In genomic region chr10:127377700-127378099, GRCm38 (mm10) we compare ENCODE assay signal across 30 mouse cellular contexts. TPM values are rescaled to one million over a fixed set of nuclear protein-coding genes. Genes with fewer than 3 reads are reported as not detected.
A peak's percentile ranks its signal among the peaks of the same experiment; 100 is the strongest.
DNase-seq lines count a peak whose midpoint lies in the region; ATAC-seq and TF ChIP-seq lines count a peak whose summit lies in the region.
"Had no signal": no experiment of that assay in that cellular context is flagged by ENCODE, and none has a peak within 500 bp of the region (broad histone marks: within the 10 kb centered on the region; RNA-seq: fewer than 3 reads in every experiment).

No protein-coding gene starts in this region.

- no peak overlapping the region for H3K9ac ChIP-seq in liver, embryonic 12.5 days
- H3K9ac ChIP-seq in liver, embryonic 13.5 days = no peak overlapping the region
- H3K9ac ChIP-seq in liver, postnatal 0 days (replicated peaks) = no peak overlapping the region
- no peak overlapping the region for H3K9ac ChIP-seq in stomach, embryonic 16.5 days (ENCODE audit: low read length)
- H3K9ac ChIP-seq: forebrain, embryonic 15.5 days; heart, embryonic 13.5 days; hindbrain, embryonic 14.5 days had no signal

- TF ChIP-seq EP300 in liver, postnatal 0 days (IDR thresholded peaks at IDR 0.05; ENCODE audit: low read depth) = no peak

- H3K9me3 ChIP-seq in liver, embryonic 12.5 days (replicated peaks) = no peaks in the 10 kb centered on the region
- no peaks in the 10 kb centered on the region for H3K9me3 ChIP-seq in liver, embryonic 13.5 days (replicated peaks)
- H3K9me3 ChIP-seq in liver, postnatal 0 days (ENCODE audit: low read length) = no peaks in the 10 kb centered on the region
- no peaks in the 10 kb centered on the region for H3K9me3 ChIP-seq in stomach, embryonic 16.5 days (replicated peaks; ENCODE audit: control insufficient read depth, low read length)
- H3K9me3 ChIP-seq: forebrain, embryonic 10.5 days; forebrain, embryonic 15.5 days had no signal

- 32% methylated on average over 3 of the region's 3 CpGs for WGBS in liver, embryonic 12.5 days (ENCODE audit: insufficient replicate concordance)
- WGBS in liver, embryonic 13.5 days (ENCODE audit: insufficient replicate concordance) = 48% methylated on average over 3 of the region's 3 CpGs
- WGBS in liver, postnatal 0 days (ENCODE audit: insufficient replicate concordance) = 40% methylated on average over 3 of the region's 3 CpGs
- 55% methylated on average over 3 of the region's 3 CpGs for WGBS in stomach, embryonic 16.5 days

- no peak for ATAC-seq in liver, embryonic 12.5 days
- no peak for ATAC-seq in liver, embryonic 13.5 days (ENCODE audit: low read depth)
- no peak for ATAC-seq in liver, postnatal 0 days
- ATAC-seq in stomach, embryonic 16.5 days (ENCODE audit: insufficient read depth, low FRiP score) = peak; percentile 27; the same call in 1 of the 2 replicates
- ATAC-seq: CD4-positive, CD25-positive, alpha-beta regulatory T cell, adult 4 months; forebrain, embryonic 15.5 days had no signal

- peaks cover 19% of the 10 kb centered on the region for H3K4me1 ChIP-seq in liver, embryonic 12.5 days
- H3K4me1 ChIP-seq in liver, embryonic 13.5 days (replicated peaks) = peaks cover 18% of the 10 kb centered on the region
- 0 out of 2 replicates have a peak, but pooled peaks cover 10% of the 10 kb centered on the region for H3K4me1 ChIP-seq in liver, postnatal 0 days (ENCODE audit: insufficient read depth)
- peaks cover 7% of the 10 kb centered on the region; the same call in 1 of the 2 replicates for H3K4me1 ChIP-seq in stomach, embryonic 16.5 days (ENCODE audit: control insufficient read depth, insufficient read depth, low read length)

- no peaks in the 10 kb centered on the region for H3K36me3 ChIP-seq in liver, embryonic 12.5 days
- H3K36me3 ChIP-seq in liver, embryonic 13.5 days = no peaks in the 10 kb centered on the region
- H3K36me3 ChIP-seq in liver, postnatal 0 days (replicated peaks; ENCODE audit: insufficient read depth, low read length) = no peaks in the 10 kb centered on the region
- H3K36me3 ChIP-seq in stomach, embryonic 16.5 days (ENCODE audit: control insufficient read depth, insufficient read depth, low read length) = no peaks in the 10 kb centered on the region
- H3K36me3 ChIP-seq: forebrain, embryonic 10.5 days; forebrain, embryonic 15.5 days; heart, embryonic 13.5 days had no signal

- H3K27me3 ChIP-seq in liver, embryonic 12.5 days (replicated peaks) = no peaks in the 10 kb centered on the region
- no peaks in the 10 kb centered on the region for H3K27me3 ChIP-seq in liver, embryonic 13.5 days
- no peaks in the 10 kb centered on the region for H3K27me3 ChIP-seq in liver, postnatal 0 days (ENCODE audit: insufficient read depth, low read length)
- no peaks in the 10 kb centered on the region for H3K27me3 ChIP-seq in stomach, embryonic 16.5 days (ENCODE audit: control insufficient read depth, insufficient read depth, low read length)
- H3K27me3 ChIP-seq: forebrain, embryonic 15.5 days; heart, embryonic 13.5 days had no signal

- H3K4me2 ChIP-seq in liver, embryonic 12.5 days = 0 out of 2 replicates have a peak overlapping the region, but pooled peaks have one; percentile 10
- no peak overlapping the region for H3K4me2 ChIP-seq in liver, embryonic 13.5 days
- 0 out of 2 replicates have a peak overlapping the region, but pooled peaks have one; percentile 26 for H3K4me2 ChIP-seq in liver, postnatal 0 days (ENCODE audit: low read depth, low read length)
- H3K4me2 ChIP-seq in stomach, embryonic 16.5 days (ENCODE audit: low read depth, low read length) = no peak overlapping the region
- H3K4me2 ChIP-seq: forebrain, embryonic 15.5 days; heart, embryonic 13.5 days; hindbrain, embryonic 14.5 days had no signal

- TF ChIP-seq CTCF in liver, postnatal 0 days (IDR thresholded peaks at IDR 0.05; ENCODE audit: low read depth) = no peak

- H3K4me3 ChIP-seq in liver, embryonic 12.5 days = no peak overlapping the region
- H3K4me3 ChIP-seq in liver, embryonic 13.5 days (replicated peaks) = no peak overlapping the region
- H3K4me3 ChIP-seq in liver, postnatal 0 days (ENCODE audit: low read depth, low read length) = no peak overlapping the region
- H3K4me3 ChIP-seq in stomach, embryonic 16.5 days (replicated peaks; ENCODE audit: low read length) = no peak overlapping the region
- H3K4me3 ChIP-seq: forebrain, embryonic 10.5 days; forebrain, embryonic 15.5 days; heart, embryonic 13.5 days had no signal

- peak overlapping the region; percentile 68 for H3K27ac ChIP-seq in liver, embryonic 12.5 days
- peak overlapping the region; percentile 55 for H3K27ac ChIP-seq in liver, embryonic 13.5 days
- peak overlapping the region; percentile 66 for H3K27ac ChIP-seq in liver, postnatal 0 days (ENCODE audit: low read depth)
- peak overlapping the region; percentile 18; the same call in 1 of the 2 replicates for H3K27ac ChIP-seq in stomach, embryonic 16.5 days (ENCODE audit: low read length)
- H3K27ac ChIP-seq: forebrain, embryonic 10.5 days; forebrain, embryonic 15.5 days; heart, embryonic 13.5 days; hindbrain, embryonic 14.5 days had no signal

- no peak for DNase-seq in liver, embryonic 13.5 days
- no peak for DNase-seq in liver, postnatal 0 days
- no peak for DNase-seq in adipocyte (ENCODE audit: low spot score)
- no peak for DNase-seq in testis, postnatal 10 days (ENCODE audit: low spot score)
- no peak for DNase-seq in adrenal gland, postnatal 10 days
- DNase-seq in spleen, postnatal 10 days (ENCODE audit: low spot score in 2 of 2) = no peak
- DNase-seq: adrenal gland, adult 8-10 months; adrenal gland, postnatal 36 days; cerebellum, adult 18-20 months; cerebellum, adult 9-10 months; cerebellum, postnatal 14 days; gastrocnemius, postnatal 25 days; heart, adult 18-20 months; heart, postnatal 14 days; heart, postnatal 4 days had no signal

RNA-seq across cellular contexts. Expression of gene R3hdm2, which starts 2.4 kb away (rescaled TPM):
- polyA plus RNA-seq in liver, embryonic 12.5 days (2016; fragmentation: Nextera tagmentation; extraction: Ambion mirVana) = 16.7 and 19.0 TPM in 2 replicates
- 14.4 and 15.3 TPM in 2 replicates for polyA plus RNA-seq in liver, embryonic 13.5 days (2015; fragmentation: Nextera tagmentation; extraction: Ambion mirVana)
- polyA plus RNA-seq in liver, postnatal 0 days (2015; fragmentation: Nextera tagmentation; extraction: Ambion mirVana) = 16.6 and 17.3 TPM in 2 replicates
- 19.3 and 22.5 TPM in 2 replicates for polyA plus RNA-seq in stomach, embryonic 16.5 days (2015; fragmentation: Nextera tagmentation; extraction: Ambion mirVana)
- 100 to 1,000 TPM; 119 to 123 TPM for total RNA-seq in adrenal gland, postnatal 10 days (2021)

RNA-seq across cellular contexts. Expression of gene Inhbc, which starts 7.5 kb away (rescaled TPM):
- polyA plus RNA-seq in liver, embryonic 12.5 days (2016; fragmentation: Nextera tagmentation; extraction: Ambion mirVana) = 1.1 and 1.5 TPM in 2 replicates
- 1.6 and 2.0 TPM in 2 replicates for polyA plus RNA-seq in liver, embryonic 13.5 days (2015; fragmentation: Nextera tagmentation; extraction: Ambion mirVana)
- polyA plus RNA-seq in liver, postnatal 0 days (2015; fragmentation: Nextera tagmentation; extraction: Ambion mirVana) = 21.0 and 27.2 TPM in 2 replicates
- 0.15 and 0.27 TPM in 2 replicates for polyA plus RNA-seq in stomach, embryonic 16.5 days (2015; fragmentation: Nextera tagmentation; extraction: Ambion mirVana)
- total RNA-seq in adrenal gland, postnatal 10 days (2021) = 10 to 100 TPM; 10.9 to 22.9 TPM
- total RNA-seq: adrenal gland, adult 8-10 months; adrenal gland, postnatal 36 days; gastrocnemius, adult 8-10 months; gastrocnemius, postnatal 25 days; heart, adult 18-20 months; heart, postnatal 14 days; heart, postnatal 4 days; MEL had no signal
- polyA plus RNA-seq: C2C12; CD4-positive, CD25-positive, alpha-beta regulatory T cell, adult 4 months; embryonic facial prominence, embryonic 11.5 days; embryonic facial prominence, embryonic 14.5 days; forebrain, embryonic 10.5 days; forebrain, embryonic 15.5 days; gonadal fat pad, adult 2 months; heart, embryonic 13.5 days; heart, embryonic 16.5 days; hindbrain, embryonic 11.5 days; hindbrain, embryonic 14.5 days had no signal

RNA-seq across cellular contexts. Expression of gene Inhbe, which starts 23.5 kb away (rescaled TPM):
- 0.10 and 0.16 TPM in 2 replicates for polyA plus RNA-seq in liver, embryonic 12.5 days (2016; fragmentation: Nextera tagmentation; extraction: Ambion mirVana)
- 0.32 and 0.38 TPM in 2 replicates for polyA plus RNA-seq in liver, embryonic 13.5 days (2015; fragmentation: Nextera tagmentation; extraction: Ambion mirVana)
- 18.4 and 29.0 TPM in 2 replicates for polyA plus RNA-seq in liver, postnatal 0 days (2015; fragmentation: Nextera tagmentation; extraction: Ambion mirVana)
- polyA plus RNA-seq in stomach, embryonic 16.5 days (2015; fragmentation: Nextera tagmentation; extraction: Ambion mirVana) = 0.06 TPM in 1 of 2 replicates, not detected in the other
- 1 to 10 TPM; 1.2 to 6.6 TPM for total RNA-seq in adrenal gland, postnatal 10 days (2021)
- total RNA-seq: adrenal gland, postnatal 36 days; gastrocnemius, adult 8-10 months; gastrocnemius, postnatal 25 days; heart, adult 18-20 months; heart, postnatal 14 days; heart, postnatal 4 days; MEL had no signal
- polyA plus RNA-seq: C2C12; CD4-positive, CD25-positive, alpha-beta regulatory T cell, adult 4 months; embryonic facial prominence, embryonic 11.5 days; embryonic facial prominence, embryonic 14.5 days; forebrain, embryonic 10.5 days; forebrain, embryonic 15.5 days; heart, embryonic 13.5 days; heart, embryonic 16.5 days had no signal

RNA-seq across cellular contexts. Expression of gene Gli1, which starts 35.9 kb away (rescaled TPM):
- polyA plus RNA-seq in liver, embryonic 12.5 days (2016; fragmentation: Nextera tagmentation; extraction: Ambion mirVana) = 0.94 and 1.1 TPM in 2 replicates
- polyA plus RNA-seq in liver, embryonic 13.5 days (2015; fragmentation: Nextera tagmentation; extraction: Ambion mirVana) = 0.21 and 0.31 TPM in 2 replicates
- 0.04 TPM in 2 replicates for polyA plus RNA-seq in liver, postnatal 0 days (2015; fragmentation: Nextera tagmentation; extraction: Ambion mirVana)
- polyA plus RNA-seq in stomach, embryonic 16.5 days (2015; fragmentation: Nextera tagmentation; extraction: Ambion mirVana) = 9.8 and 9.9 TPM in 2 replicates
- total RNA-seq in adrenal gland, postnatal 10 days (2021) = 1 to 10 TPM; 5.2 to 5.6 TPM

RNA-seq across cellular contexts. Expression of gene Arhgap9, which starts 55.9 kb away (rescaled TPM):
- 15.9 and 16.9 TPM in 2 replicates for polyA plus RNA-seq in liver, embryonic 12.5 days (2016; fragmentation: Nextera tagmentation; extraction: Ambion mirVana)
- polyA plus RNA-seq in liver, embryonic 13.5 days (2015; fragmentation: Nextera tagmentation; extraction: Ambion mirVana) = 14.0 and 15.1 TPM in 2 replicates
- polyA plus RNA-seq in liver, postnatal 0 days (2015; fragmentation: Nextera tagmentation; extraction: Ambion mirVana) = 13.5 and 14.8 TPM in 2 replicates
- polyA plus RNA-seq in stomach, embryonic 16.5 days (2015; fragmentation: Nextera tagmentation; extraction: Ambion mirVana) = 4.2 and 6.6 TPM in 2 replicates
- total RNA-seq in adrenal gland, postnatal 10 days (2021) = 1 to 10 TPM; 6.5 to 6.6 TPM

Comparison
In these comparisons a context has a peak if more than half of its experiments do, and no peak if none do; other contexts are left out.
1. H3K4me2 ChIP-seq: peak in liver, embryonic 12.5 days (single experiment) and liver, postnatal 0 days (single experiment); none in liver, embryonic 13.5 days (single experiment) and stomach, embryonic 16.5 days (single experiment).
2. RNA of gene Inhbe, which starts 23.5 kb away (polyA plus RNA-seq): 18.4 to 29.0 TPM in liver, postnatal 0 days; 0.32 to 0.38 TPM in liver, embryonic 13.5 days, 0.10 to 0.16 TPM in liver, embryonic 12.5 days and 0.06 TPM in stomach, embryonic 16.5 days; every median in the first group is over 10 times any median in the second.
3. H3K27ac ChIP-seq: peak in every context shown above with its lines; median percentile 68 in liver, embryonic 12.5 days; 66 in liver, postnatal 0 days; 55 in liver, embryonic 13.5 days; 18 in stomach, embryonic 16.5 days.